Mouse (Mus musculus) G1E (cell line): ENCODE data around the gene Slc30a4. TPM values are rescaled to one million over a fixed set of nuclear protein-coding genes. Genes with fewer than 3 reads are reported as not detected.

Source experiments
- ATAC-seq: 2 replicates; pipeline ENCODE4 v1.8.0; 2016; ENCODE audit warnings: mild to moderate bottlenecking; ENCODE audit not compliant: insufficient number of reproducible peaks, poor library complexity, low FRiP score, severe bottlenecking; ENCODE audit errors: extremely low read depth
- DNase-seq: peaks from one replicate; pipeline ENCODE4 v3.0.0; 2012; ENCODE audit warnings: low spot score
- H3K27me3 ChIP-seq: 2 replicates; pipeline ENCODE4 v1.6.1; 2012; ENCODE audit warnings: mild to moderate bottlenecking, low read length, inconsistent platforms; ENCODE audit not compliant: insufficient read depth
- H3K36me3 ChIP-seq: replicated peaks from 2 replicates; pipeline ENCODE3; 2012; ENCODE audit warnings: mild to moderate bottlenecking, inconsistent platforms
- H3K4me1 ChIP-seq: 2 replicates; pipeline ENCODE4 v1.6.1; 2012; ENCODE audit warnings: low read depth, low read length, inconsistent platforms, mixed read lengths; ENCODE audit not compliant: insufficient read depth
- H3K4me3 ChIP-seq: 2 replicates; pipeline ENCODE4 v1.5.1; 2012; ENCODE audit warnings: low read depth, mild to moderate bottlenecking, inconsistent platforms, low read length, moderate library complexity, mixed read lengths
- H3K9me3 ChIP-seq: replicated peaks from 2 replicates; pipeline ENCODE4 v1.6.1; 2012; ENCODE audit warnings: inconsistent platforms
- CTCF ChIP-seq: IDR thresholded peaks from 2 replicates; pipeline ENCODE4 v1.5.1; 2012; ENCODE audit warnings: low read depth, low read length, inconsistent platforms, mixed read lengths
- GATA1 ChIP-seq: IDR thresholded peaks from 2 replicates; pipeline ENCODE4 v1.6.1; 2012; ENCODE audit warnings: borderline replicate concordance, low read length, inconsistent platforms, mixed read lengths
- GATA2 ChIP-seq: IDR thresholded peaks from 2 replicates; pipeline ENCODE4 v1.6.1; 2012; ENCODE audit warnings: low read depth, low read length, inconsistent platforms, borderline replicate concordance
- POLR2AphosphoS5 ChIP-seq: IDR thresholded peaks from 2 replicates; pipeline ENCODE4 v1.6.1; 2012; ENCODE audit warnings: low read depth, low read length, inconsistent platforms; ENCODE audit not compliant: insufficient replicate concordance
- TAL1 ChIP-seq: conservative IDR thresholded peaks from 2 replicates; pipeline ENCODE4 v1.6.1; 2012; ENCODE audit warnings: low read depth, low read length, inconsistent platforms, mixed read lengths
- polyA plus RNA-seq: library from polyadenylated mRNA; stranded (reverse); fragments of >175 nt; gene quantifications from 2 replicates; pipeline ENCODE4 v1.2.3, GENCODE M21; 2012
- total RNA-seq, 2 experiments: library from RNA; stranded (forward) in 1 of 2; stranded (reverse) in 1 of 2; fragments of 200-1000 nt in 1 of 2; fragments of >200 nt in 1 of 2; fragmentation: Nextera tagmentation in 1 of 2; gene quantifications; 2 replicates each; pipeline ENCODE4 v1.2.3; 2014 to 2017

The Slc30a4 gene
- total and polyA plus RNA-seq, 3 experiments: 0.11 TPM; not detected in 2

DNA sequence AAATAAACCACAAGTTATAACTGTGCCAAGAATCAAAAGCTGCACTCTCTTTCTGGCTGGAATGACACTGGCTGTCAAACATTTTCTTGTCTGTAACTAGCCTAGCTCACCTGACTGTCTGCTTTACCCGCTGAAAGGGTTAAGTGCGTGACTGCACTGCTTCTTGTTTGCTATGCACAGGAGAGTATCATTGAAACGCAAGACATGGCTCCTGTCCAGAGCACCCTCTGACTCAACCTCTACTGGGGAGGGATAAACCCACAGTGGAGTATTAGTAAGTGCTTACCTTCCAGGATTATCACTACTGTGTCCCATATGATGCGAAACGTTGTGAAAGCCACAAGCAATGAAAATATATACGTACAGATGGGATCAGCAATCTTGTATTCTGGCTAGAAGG is 15.8 kb downstream of the Slc30a4 start:
- H3K9me3 ChIP-seq: peaks cover 4% of the 10 kb centered on the region
- DNase-seq: no peak
- ATAC-seq: no peak
- H3K4me1 ChIP-seq: no peaks in the 10 kb centered on the region
- H3K36me3 ChIP-seq: no peaks in the 10 kb centered on the region
- no peak overlapping the region for H3K4me3 ChIP-seq
- TF ChIP-seq CTCF (no peak), GATA2 (no peak), POLR2AphosphoS5 (no peak), TAL1 (no peak), GATA1 (no peak)
- no peaks in the 10 kb centered on the region for H3K27me3 ChIP-seq

DNA sequence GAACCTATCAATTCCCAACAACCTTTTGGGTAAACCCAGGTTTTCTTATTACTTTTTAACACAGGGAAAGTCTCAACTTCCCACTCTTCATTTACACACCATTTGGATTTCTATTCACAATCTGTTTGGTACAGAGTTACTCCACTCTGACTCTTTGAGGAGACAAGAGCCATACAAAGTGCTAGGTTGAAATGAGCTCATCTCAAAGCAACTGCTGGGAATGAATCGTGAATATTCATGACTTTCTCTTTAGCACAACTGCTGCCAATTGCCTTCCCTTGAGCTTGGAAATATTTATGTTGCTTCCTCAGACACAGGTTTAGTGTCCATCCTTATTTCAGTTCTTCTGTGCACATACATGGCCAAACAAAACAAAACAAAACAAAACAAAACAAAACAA is 18.8 kb downstream of the Slc30a4 start:
- TF ChIP-seq TAL1 (no peak), POLR2AphosphoS5 (no peak), CTCF (no peak), GATA1 (no peak), GATA2 (no peak)
- no peaks in the 10 kb centered on the region for H3K27me3 ChIP-seq
- DNase-seq: no peak
- peaks cover 5% of the 10 kb centered on the region for H3K9me3 ChIP-seq
- H3K4me3 ChIP-seq: no peak overlapping the region
- no peaks in the 10 kb centered on the region for H3K36me3 ChIP-seq
- no peak for ATAC-seq
- no peaks in the 10 kb centered on the region for H3K4me1 ChIP-seq

DNA sequence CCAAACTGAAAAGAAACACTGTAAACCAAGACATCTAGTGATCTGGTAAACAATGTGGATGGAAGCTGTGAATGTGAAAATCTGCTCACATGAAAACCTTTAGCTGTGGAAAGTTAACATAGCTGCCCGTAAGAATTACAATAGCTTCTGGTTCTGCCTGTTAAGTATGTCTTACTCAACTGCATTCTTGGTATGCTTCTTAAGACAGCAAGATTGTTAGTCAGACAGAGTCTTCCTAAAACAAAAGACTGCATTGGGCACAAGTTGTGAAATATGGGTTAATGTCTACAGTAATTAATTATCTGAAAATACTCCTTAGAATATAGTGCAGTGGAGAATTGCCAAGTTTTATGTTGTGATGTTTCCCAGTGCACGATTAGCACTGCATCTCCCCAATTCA is 19.9 kb downstream of the Slc30a4 start:
- no peak for ATAC-seq
- peaks cover 5% of the 10 kb centered on the region for H3K9me3 ChIP-seq
- H3K4me3 ChIP-seq: no peak overlapping the region
- TF ChIP-seq CTCF: no peak
- no peak for TF ChIP-seq GATA2
- no peak for TF ChIP-seq TAL1
- TF ChIP-seq GATA1: no peak
- TF ChIP-seq POLR2AphosphoS5: no peak
- no peaks in the 10 kb centered on the region for H3K36me3 ChIP-seq
- H3K4me1 ChIP-seq: no peaks in the 10 kb centered on the region
- no peak for DNase-seq
- H3K27me3 ChIP-seq: no peaks in the 10 kb centered on the region

DNA sequence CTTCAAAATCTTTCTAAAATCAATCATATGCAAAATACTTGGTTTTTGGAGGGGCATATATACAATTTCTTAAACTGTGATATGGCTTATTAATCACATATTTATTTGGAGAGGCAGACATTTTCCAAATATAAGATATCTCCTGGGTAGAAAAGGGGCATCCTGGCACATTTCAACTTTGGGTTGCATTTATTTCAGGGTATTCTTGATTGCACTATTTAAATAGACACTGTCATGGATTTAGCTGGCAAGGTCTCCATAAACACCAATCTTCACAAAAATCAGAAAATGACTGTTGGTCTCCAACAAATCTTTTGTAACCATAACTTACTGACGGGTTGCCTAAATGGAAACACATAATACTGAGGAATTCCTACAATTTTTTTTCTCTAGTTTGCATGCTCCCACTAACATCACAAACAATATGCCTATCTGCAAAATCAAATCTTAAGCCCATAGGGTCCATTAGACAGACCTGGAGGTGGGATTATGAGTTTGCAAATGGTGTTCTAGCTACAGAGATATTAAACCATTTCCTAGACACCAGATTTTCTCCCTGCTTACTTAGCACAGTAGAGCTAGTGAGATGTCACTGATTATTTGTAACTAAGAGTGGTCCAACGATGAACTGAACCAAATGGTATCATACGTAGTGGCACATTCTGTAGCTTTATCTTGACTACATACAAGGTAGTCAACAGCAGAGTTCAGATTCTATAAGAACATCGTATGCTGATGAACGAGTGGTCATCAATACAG is 20.9 kb downstream of the Slc30a4 start:
- Histone ChIP-seq H3K4me1 (no peaks in the 10 kb centered on the region), H3K27me3 (no peaks in the 10 kb centered on the region), H3K9me3 (peaks cover 5% of the 10 kb centered on the region), H3K4me3 (no peak overlapping the region), H3K36me3 (no peaks in the 10 kb centered on the region)
- no peak for DNase-seq
- ATAC-seq: no peak
- TF ChIP-seq CTCF (no peak), GATA1 (no peak), TAL1 (no peak), GATA2 (no peak), POLR2AphosphoS5 (no peak)

DNA sequence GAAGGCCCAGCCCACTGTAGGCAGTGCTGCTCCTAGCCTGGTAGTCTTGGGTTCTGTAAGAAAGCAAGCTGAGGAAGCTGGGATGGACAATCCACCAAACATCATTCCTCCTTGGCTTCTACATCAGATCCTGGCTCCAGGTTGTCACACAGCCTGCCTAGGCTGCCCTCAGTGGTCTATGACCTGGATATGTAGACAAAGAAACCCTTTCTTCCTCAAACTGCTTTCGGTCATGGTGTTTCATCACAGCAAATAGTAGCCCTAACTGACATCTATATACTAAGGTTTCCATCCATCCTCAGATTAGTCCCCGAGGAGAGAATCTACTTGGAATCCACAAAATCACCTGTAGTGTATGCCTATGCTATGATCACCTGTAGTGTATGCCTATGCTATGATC is 27.3 kb downstream of the Slc30a4 start:
- ATAC-seq (no peak), DNase-seq (no peak)
- H3K4me3 ChIP-seq: no peak overlapping the region
- no peaks in the 10 kb centered on the region for H3K4me1 ChIP-seq
- TF ChIP-seq GATA1: no peak
- no peak for TF ChIP-seq TAL1
- TF ChIP-seq GATA2: no peak
- TF ChIP-seq CTCF: no peak
- TF ChIP-seq POLR2AphosphoS5: no peak
- H3K9me3 ChIP-seq: no peaks in the 10 kb centered on the region
- H3K36me3 ChIP-seq: no peaks in the 10 kb centered on the region
- no peaks in the 10 kb centered on the region for H3K27me3 ChIP-seq

DNA sequence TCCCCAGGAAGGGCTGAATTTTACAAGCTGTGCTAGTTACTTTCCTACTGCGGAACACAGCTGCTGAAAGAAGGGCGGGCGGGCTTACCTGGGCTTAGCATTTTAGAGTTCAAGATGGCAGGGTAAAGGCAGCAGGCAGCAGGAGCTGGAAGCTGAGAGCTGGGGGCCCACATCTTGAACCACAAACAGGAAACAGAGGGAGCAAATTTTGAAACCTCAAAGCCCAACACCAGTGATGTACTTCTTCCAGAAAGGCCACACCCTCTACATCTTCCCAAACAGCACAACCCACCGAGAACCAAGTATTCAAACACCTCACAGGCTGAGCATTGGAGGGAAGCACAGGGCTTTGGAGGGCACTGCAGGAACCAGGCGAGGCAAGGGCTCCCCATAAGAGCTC is 29.6 kb downstream of the Slc30a4 start:
- H3K9me3 ChIP-seq: no peaks in the 10 kb centered on the region
- H3K4me3 ChIP-seq: no peak overlapping the region
- no peaks in the 10 kb centered on the region for H3K4me1 ChIP-seq
- TF ChIP-seq POLR2AphosphoS5 (no peak), GATA1 (no peak), CTCF (no peak)
- DNase-seq (no peak), ATAC-seq (no peak)
- no peaks in the 10 kb centered on the region for H3K27me3 ChIP-seq
- no peaks in the 10 kb centered on the region for H3K36me3 ChIP-seq
